In the genomic region with DNA sequence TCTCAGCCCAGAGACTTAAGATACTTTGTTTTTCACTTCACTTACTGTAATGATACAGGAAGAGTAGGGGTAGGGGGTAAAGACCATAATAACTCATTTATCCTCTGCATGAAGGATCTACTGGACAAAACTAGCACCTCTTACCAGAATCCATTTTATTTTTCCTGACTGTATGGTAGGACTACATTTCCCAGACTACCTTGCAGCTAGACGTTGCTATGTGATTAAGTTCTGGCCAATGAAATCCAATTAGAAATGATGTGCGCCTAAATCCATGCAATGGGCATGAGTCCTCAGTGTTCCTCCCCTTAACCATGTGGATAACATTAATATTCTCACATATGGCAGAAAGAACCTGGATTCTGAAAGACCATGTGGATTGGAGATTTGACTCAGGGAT, we compare ENCODE assay signal across 15 mouse cellular contexts.
"Had no signal": no experiment of that assay in that cellular context is flagged by ENCODE, and none has a peak within 500 bp of the region (broad histone marks: within the 10 kb centered on the region; RNA-seq: fewer than 3 reads in every experiment).

No protein-coding gene starts in this region.

- H3K36me3 ChIP-seq: neural tube, embryonic 15.5 days; stomach, embryonic 15.5 days had no signal

- H3K4me1 ChIP-seq: neural tube, embryonic 15.5 days; stomach, embryonic 15.5 days had no signal

- H3K9ac ChIP-seq: neural tube, embryonic 15.5 days; stomach, embryonic 15.5 days had no signal

- H3K4me2 ChIP-seq: neural tube, embryonic 15.5 days; stomach, embryonic 15.5 days had no signal

- H3K27ac ChIP-seq: neural tube, embryonic 15.5 days; stomach, embryonic 15.5 days; stomach, postnatal 0 days had no signal

- H3K9me3 ChIP-seq: neural tube, embryonic 15.5 days; stomach, embryonic 15.5 days had no signal

- H3K4me3 ChIP-seq: neural tube, embryonic 15.5 days; stomach, embryonic 15.5 days had no signal

- H3K27me3 ChIP-seq: neural tube, embryonic 15.5 days; stomach, embryonic 15.5 days had no signal

- DNase-seq: retina, postnatal 1 day; right cerebral cortex, adult 18-20 months; right cerebral cortex, postnatal 14 days; right cerebral cortex, postnatal 25 days; right cerebral cortex, postnatal 4 days; spleen, adult 18-20 months; thymus, adult 18-20 months; thymus, adult 2 months; thymus, postnatal 14 days; thymus, postnatal 25 days; thymus, postnatal 36 days; thymus, postnatal 4 days had no signal
